Mouse (Mus musculus) spleen, adult 2 months (tissue): ENCODE measurements around the gene Eml4. TPM values are rescaled to one million over a fixed set of nuclear protein-coding genes. Genes with fewer than 3 reads are reported as not detected.

Source experiments
- DNase-seq, 2 experiments: peaks; one replicate each; pipeline versions ENCODE4 v3.0.0 to v3.0.0-alpha.2; 2012 to 2021; ENCODE audit warnings: low spot score in 2 of 2, low read depth in 1 of 2
- H3K27ac ChIP-seq: fragments of 200-500 bp; 2 replicates; pipeline ENCODE4 v1.5.1; 2012; ENCODE audit warnings: low read length, inconsistent platforms; ENCODE audit not compliant: insufficient read depth
- H3K27me3 ChIP-seq: fragments of 200-500 bp; 2 replicates; pipeline ENCODE4 v1.6.1; 2012; ENCODE audit warnings: mild to moderate bottlenecking, moderate library complexity, low read length, inconsistent platforms; ENCODE audit not compliant: control insufficient read depth, insufficient read depth
- H3K36me3 ChIP-seq: fragments of 200-500 bp; 2 replicates; pipeline ENCODE4 v1.6.1; 2012; ENCODE audit warnings: mild to moderate bottlenecking, low read length, inconsistent platforms; ENCODE audit not compliant: control insufficient read depth, insufficient read depth
- H3K4me1 ChIP-seq: fragments of 200-500 bp; 2 replicates; pipeline ENCODE4 v1.6.1; 2011; ENCODE audit warnings: inconsistent platforms; ENCODE audit not compliant: control insufficient read depth, insufficient read depth, insufficient read length
- H3K4me3 ChIP-seq: fragments of 200-500 bp; 2 replicates; pipeline ENCODE4 v1.5.1; 2011; ENCODE audit warnings: mild to moderate bottlenecking, inconsistent platforms; ENCODE audit not compliant: insufficient read depth, insufficient read length; ENCODE audit errors: extremely low read depth
- CTCF ChIP-seq: fragments of 200-500 bp; IDR thresholded peaks from 2 replicates; pipeline ENCODE4 v1.5.1; 2011; ENCODE audit warnings: mild to moderate bottlenecking, inconsistent platforms; ENCODE audit not compliant: insufficient read depth, insufficient read length, insufficient replicate concordance; ENCODE audit errors: extremely low read depth
- POLR2A ChIP-seq: fragments of 200-500 bp; IDR thresholded peaks from 2 replicates; pipeline ENCODE4 v1.6.1; 2011; ENCODE audit warnings: low read depth, low read length, inconsistent platforms
- WGBS: fragments of 180-500 bp; shearing (Covaris S2); methylation state at CpG from one replicate; pipeline ENCODE4 v1.1.7; 2018; 5-methylcytosine and 5-hydroxymethylcytosine counted together
- polyA plus RNA-seq: library from polyadenylated mRNA; depleted of rRNA; stranded (reverse); fragments of >200 nt; gene quantifications from 2 replicates; pipeline ENCODE4 v1.2.3, GENCODE M21; 2012

The Eml4 gene
- polyA plus RNA-seq, 1 experiment: 13.7 TPM

GRCm38 (mm10) chr17:83344226-83344625 lies 6.5 kb upstream of the Eml4 start:
- no peak for DNase-seq
- 83% methylated on average over 7 of the region's 7 CpGs for WGBS
- TF ChIP-seq POLR2A (no peak), CTCF (no peak)
- no peaks in the 10 kb centered on the region for H3K27me3 ChIP-seq
- no peak overlapping the region for H3K4me3 ChIP-seq
- no peak overlapping the region for H3K27ac ChIP-seq
- no peaks in the 10 kb centered on the region for H3K36me3 ChIP-seq
- H3K4me1 ChIP-seq: no peaks in the 10 kb centered on the region; the same call in 1 of the 2 replicates

GRCm38 (mm10) chr17:83348056-83348822 lies 2.5 kb upstream of the Eml4 start:
- WGBS: 91% methylated on average over 9 of the region's 9 CpGs
- no peak overlapping the region for H3K27ac ChIP-seq
- no peak overlapping the region for H3K4me3 ChIP-seq
- TF ChIP-seq CTCF (no peak), POLR2A (no peak)
- H3K36me3 ChIP-seq: no peaks in the 10 kb centered on the region
- no peak for DNase-seq
- H3K27me3 ChIP-seq: no peaks in the 10 kb centered on the region
- H3K4me1 ChIP-seq: peaks cover 2% of the 10 kb centered on the region

GRCm38 (mm10) chr17:83351119-83351531 lies 394 bp downstream of the Eml4 start:
- TF ChIP-seq POLR2A: no peak
- TF ChIP-seq CTCF: no peak
- DNase-seq: peak in 1 of 2 experiments; percentile 20
- Histone ChIP-seq H3K4me3 (peak overlapping the region; percentile 90), H3K27ac (peak overlapping the region; percentile 81), H3K36me3 (no peaks in the 10 kb centered on the region), H3K27me3 (no peaks in the 10 kb centered on the region), H3K4me1 (peaks cover 2% of the 10 kb centered on the region)
- under 1% methylated on average over 43 of the region's 57 CpGs for WGBS

GRCm38 (mm10) chr17:83351601-83352413 lies 1.1 kb downstream of the Eml4 start:
- Histone ChIP-seq H3K27ac (peak overlapping the region; percentile 81), H3K4me3 (peak overlapping the region; percentile 90), H3K36me3 (no peaks in the 10 kb centered on the region), H3K4me1 (peaks cover 2% of the 10 kb centered on the region), H3K27me3 (no peaks in the 10 kb centered on the region)
- 2% methylated on average over 13 of the region's 13 CpGs for WGBS
- peak in 1 of 2 experiments; percentile 38 for DNase-seq
- TF ChIP-seq POLR2A: no peak
- no peak for TF ChIP-seq CTCF

- Histone ChIP-seq H3K27me3 (no peaks in the 10 kb centered on the region), H3K36me3 (no peaks in the 10 kb centered on the region), H3K4me1 (peaks cover 4% of the 10 kb centered on the region), H3K4me3 (peak overlapping the region; percentile 29; the same call in 1 of the 2 replicates), H3K27ac (0 out of 2 replicates have a peak overlapping the region, but pooled peaks have one; percentile 19)
- 20% methylated on average over 2 of the region's 2 CpGs for WGBS
- no peak for DNase-seq
- TF ChIP-seq POLR2A: no peak
- no peak for TF ChIP-seq CTCF
Observed at GRCm38 (mm10) chr17:83352456-83352855, 1.7 kb downstream of the Eml4 start.

- H3K27ac ChIP-seq: no peak overlapping the region
- H3K27me3 ChIP-seq: no peaks in the 10 kb centered on the region
- no peak for TF ChIP-seq POLR2A
- TF ChIP-seq CTCF: no peak
- WGBS: 36% methylated on average over 5 of the region's 5 CpGs
- no peaks in the 10 kb centered on the region for H3K36me3 ChIP-seq
- H3K4me3 ChIP-seq: no peak overlapping the region
- peaks cover 4% of the 10 kb centered on the region for H3K4me1 ChIP-seq
- DNase-seq: no peak
Observed at GRCm38 (mm10) chr17:83353011-83353410, 2.3 kb downstream of the Eml4 start.
